Mouse (Mus musculus) heart, postnatal 0 days (tissue): Measurements from ENCODE around the gene Fmnl1.

Experiments
- CTCF ChIP-seq: IDR thresholded peaks from 2 replicates; pipeline ENCODE4 v1.5.1; 2016; ENCODE audit warnings: antibody characterized with exemption, control low read depth, low read depth
- EP300 ChIP-seq: IDR thresholded peaks from 2 replicates; pipeline ENCODE4 v1.6.1; 2016; ENCODE audit warnings: antibody characterized with exemption, low read depth

GRCm38 (mm10) chr11:103139951-103140762 is 30.8 kb upstream of the Fmnl1 start:
- TF ChIP-seq CTCF = no peak
- TF ChIP-seq EP300 = no peak
